Mouse (Mus musculus) fibroblast of lung, adult 2 months (primary cell): ENCODE data around the gene Uqcr10.

Experiments
- DNase-seq: peaks from one replicate; pipeline ENCODE4 v3.0.0-alpha.2; 2011; ENCODE audit warnings: low read depth

Gene Uqcr10

GRCm38 (mm10) chr11:4675126-4675562 lies 29.0 kb downstream of the Uqcr10 start:
- DNase-seq: no peak

GRCm38 (mm10) chr11:4674593-4674992 lies 29.5 kb downstream of the Uqcr10 start:
- DNase-seq: no peak

GRCm38 (mm10) chr11:4671736-4672135 lies 32.4 kb downstream of the Uqcr10 start:
- no peak for DNase-seq

- DNase-seq: no peak
These were observed 41.7 kb downstream of the Uqcr10 start for GRCm38 (mm10) chr11:4662496-4662878.

- no peak for DNase-seq
These were observed 42.2 kb downstream of the Uqcr10 start for GRCm38 (mm10) chr11:4661871-4662495.

GRCm38 (mm10) chr11:4661324-4661723 lies 42.8 kb downstream of the Uqcr10 start:
- DNase-seq: peak; percentile 39

- no peak for DNase-seq
These were observed 43.7 kb downstream of the Uqcr10 start for GRCm38 (mm10) chr11:4660309-4661025.

GRCm38 (mm10) chr11:4659818-4660217 lies 44.3 kb downstream of the Uqcr10 start:
- no peak for DNase-seq
